Mouse (Mus musculus) heart, postnatal 0 days (tissue): ENCODE data around the gene Spock1.

ENCODE experiments used
- CTCF ChIP-seq: IDR thresholded peaks from 2 replicates; pipeline ENCODE4 v1.5.1; 2016; ENCODE audit warnings: antibody characterized with exemption, control low read depth, low read depth
- EP300 ChIP-seq: IDR thresholded peaks from 2 replicates; pipeline ENCODE4 v1.6.1; 2016; ENCODE audit warnings: antibody characterized with exemption, low read depth

- TF ChIP-seq EP300 (no peak), CTCF (no peak)
Observed at GRCm38 (mm10) chr13:57750831-57751230, 157.3 kb downstream of the Spock1 start.
